Mouse (Mus musculus) lung, embryonic 14.5 days (tissue): ENCODE measurements around the gene Btbd9. TPM values are rescaled to one million over a fixed set of nuclear protein-coding genes. Genes with fewer than 3 reads are reported as not detected.

Source experiments
- ATAC-seq: fragments of 200-750 bp; cut with Nextera tagmentation; 2 replicates; pipeline ENCODE4 v1.8.0; 2017; ENCODE audit warnings: mild to moderate bottlenecking, moderate TSS enrichment, moderate library complexity; ENCODE audit not compliant: insufficient read depth
- DNase-seq: peaks from one replicate; pipeline ENCODE4 v3.0.0-alpha.2; 2015
- H3K27ac ChIP-seq: fragments of 300-500 bp; sonication (generic); 2 replicates; pipeline ENCODE4 v1.5.1; 2014; ENCODE audit warnings: low read depth, mild to moderate bottlenecking, moderate library complexity
- H3K27me3 ChIP-seq: fragments of 300-500 bp; sonication (generic); 2 replicates; pipeline ENCODE4 v1.6.1; 2014; ENCODE audit warnings: low read length, control low read depth; ENCODE audit not compliant: insufficient read depth
- H3K36me3 ChIP-seq: fragments of 300-500 bp; sonication (generic); 2 replicates; pipeline ENCODE4 v1.6.1; 2014; ENCODE audit warnings: control low read depth; ENCODE audit not compliant: insufficient read depth
- H3K4me1 ChIP-seq: fragments of 300-500 bp; sonication (generic); 2 replicates; pipeline ENCODE4 v1.6.1; 2014; ENCODE audit warnings: antibody characterized with exemption, control low read depth; ENCODE audit not compliant: insufficient read depth
- H3K4me2 ChIP-seq: fragments of 300-500 bp; sonication (generic); 2 replicates; pipeline ENCODE4 v1.6.1; 2014; ENCODE audit warnings: mild to moderate bottlenecking
- H3K4me3 ChIP-seq: fragments of 300-500 bp; sonication (generic); 2 replicates; pipeline ENCODE4 v1.5.1; 2014; ENCODE audit warnings: low read depth, low read length
- H3K9ac ChIP-seq: fragments of 300-500 bp; sonication (generic); 2 replicates; pipeline ENCODE4 v1.6.1; 2014
- H3K9me3 ChIP-seq: fragments of 300-500 bp; sonication (generic); 2 replicates; pipeline ENCODE4 v1.6.1; 2016; ENCODE audit warnings: low read depth, low read length, control low read depth
- CTCF ChIP-seq: IDR thresholded peaks from 2 replicates; pipeline ENCODE4 v1.5.1; 2016; ENCODE audit warnings: antibody characterized with exemption, low read depth
- WGBS: fragments of 180-500 bp; shearing (Covaris S2); extraction: QIAGEN DNeasy Blood & Tissue Kit; methylation state at CpG from one replicate; pipeline ENCODE4 v1.1.7; 2014; 5-methylcytosine and 5-hydroxymethylcytosine counted together
- polyA plus RNA-seq: library from polyadenylated mRNA; unstranded; fragments of >200 nt; fragmentation: Nextera tagmentation; extraction: Ambion mirVana; gene quantifications from 2 replicates; pipeline ENCODE4 v1.2.1, GENCODE M21; 2014

Gene Btbd9
- polyA plus RNA-seq, 1 experiment from 2014 or later = 51.8 TPM

DNA sequence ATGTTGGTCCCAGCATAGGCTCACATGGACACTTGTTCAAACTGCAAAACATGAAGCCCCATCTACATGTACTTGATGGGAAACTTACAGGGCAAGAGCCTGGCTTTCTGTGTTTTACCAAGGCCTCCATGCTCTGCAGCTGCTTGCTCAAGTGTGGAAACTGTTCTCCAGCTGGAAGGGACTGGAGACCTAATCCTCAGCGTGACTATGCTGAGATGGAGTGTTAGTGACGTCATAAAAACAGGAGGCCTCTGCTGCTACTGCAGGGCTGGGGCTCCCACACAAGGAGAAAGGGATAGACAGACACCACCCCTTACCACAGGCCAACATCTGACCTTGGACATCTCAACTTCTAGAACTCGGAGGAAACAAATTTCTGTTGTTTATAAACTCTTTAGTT is 5.3 kb downstream of the Btbd9 start:
- no peak for ATAC-seq
- H3K4me2 ChIP-seq = no peak overlapping the region
- H3K36me3 ChIP-seq = no peaks in the 10 kb centered on the region
- H3K9me3 ChIP-seq = no peaks in the 10 kb centered on the region
- no peak overlapping the region for H3K9ac ChIP-seq
- no peak overlapping the region for H3K27ac ChIP-seq
- H3K27me3 ChIP-seq = no peaks in the 10 kb centered on the region
- no peak overlapping the region for H3K4me3 ChIP-seq
- 34% methylated on average over 3 of the region's 3 CpGs for whole genome bisulfite sequencing
- DNase-seq = peak; percentile 59
- H3K4me1 ChIP-seq = peaks cover 16% of the 10 kb centered on the region
- no peak for TF ChIP-seq CTCF

- peaks cover 15% of the 10 kb centered on the region for H3K4me1 ChIP-seq
- H3K27me3 ChIP-seq = no peaks in the 10 kb centered on the region
- WGBS = 39% methylated on average over 8 of the region's 8 CpGs
- H3K4me2 ChIP-seq = no peak overlapping the region
- H3K36me3 ChIP-seq = no peaks in the 10 kb centered on the region
- H3K4me3 ChIP-seq = no peak overlapping the region
- ATAC-seq (no peak), DNase-seq (peak; percentile 42)
- H3K9ac ChIP-seq = no peak overlapping the region
- no peak for TF ChIP-seq CTCF
- H3K9me3 ChIP-seq = no peaks in the 10 kb centered on the region
- no peak overlapping the region for H3K27ac ChIP-seq
These were observed 6.1 kb downstream of the Btbd9 start for GRCm38 (mm10) chr17:30570173-30570572.

DNA sequence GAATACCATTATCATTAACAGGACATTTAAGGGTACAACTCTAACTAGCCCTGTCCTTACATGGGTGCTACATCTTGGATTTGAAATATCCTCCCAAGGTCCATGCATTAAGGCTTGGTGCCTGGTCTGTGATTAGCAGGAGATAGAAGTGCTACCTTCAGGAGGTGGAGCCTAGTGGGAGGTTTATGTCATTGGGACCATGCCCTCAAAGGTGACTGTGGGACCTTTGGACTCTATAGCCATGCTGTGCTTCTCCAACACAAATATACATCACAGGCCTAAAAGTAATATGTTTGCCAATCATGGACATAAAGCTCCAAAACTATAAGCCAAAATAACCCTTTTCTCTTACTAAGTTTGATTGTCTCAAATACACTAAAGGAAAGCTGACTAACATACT is 7.8 kb downstream of the Btbd9 start:
- no peak overlapping the region for H3K9ac ChIP-seq
- no peaks in the 10 kb centered on the region for H3K36me3 ChIP-seq
- no peak overlapping the region for H3K4me2 ChIP-seq
- DNase-seq (no peak), ATAC-seq (no peak)
- H3K9me3 ChIP-seq = no peaks in the 10 kb centered on the region
- no peak overlapping the region for H3K27ac ChIP-seq
- no peak overlapping the region for H3K4me3 ChIP-seq
- H3K27me3 ChIP-seq = no peaks in the 10 kb centered on the region
- TF ChIP-seq CTCF = no peak
- H3K4me1 ChIP-seq = peaks cover 10% of the 10 kb centered on the region; the same call in 1 of the 2 replicates

GRCm38 (mm10) chr17:30564971-30565370 is 11.3 kb downstream of the Btbd9 start:
- no peak for ATAC-seq
- 84% methylated on average over 7 of the region's 7 CpGs for WGBS
- no peak for DNase-seq
- H3K9me3 ChIP-seq = no peaks in the 10 kb centered on the region
- no peak for TF ChIP-seq CTCF
- no peak overlapping the region for H3K4me2 ChIP-seq
- H3K4me3 ChIP-seq = no peak overlapping the region
- no peaks in the 10 kb centered on the region for H3K36me3 ChIP-seq
- H3K27me3 ChIP-seq = no peaks in the 10 kb centered on the region
- H3K9ac ChIP-seq = no peak overlapping the region
- no peak overlapping the region for H3K27ac ChIP-seq
- peaks cover under 1% of the 10 kb centered on the region; the same call in 1 of the 2 replicates for H3K4me1 ChIP-seq

GRCm38 (mm10) chr17:30564407-30564806 is 11.9 kb downstream of the Btbd9 start:
- Histone ChIP-seq H3K4me3 (no peak overlapping the region), H3K4me2 (no peak overlapping the region), H3K27me3 (no peaks in the 10 kb centered on the region), H3K36me3 (no peaks in the 10 kb centered on the region), H3K9me3 (no peaks in the 10 kb centered on the region), H3K27ac (no peak overlapping the region), H3K4me1 (no peaks in the 10 kb centered on the region), H3K9ac (no peak overlapping the region)
- no peak for DNase-seq
- 77% methylated on average over 3 of the region's 3 CpGs for WGBS
- no peak for TF ChIP-seq CTCF
- no peak for ATAC-seq

DNA sequence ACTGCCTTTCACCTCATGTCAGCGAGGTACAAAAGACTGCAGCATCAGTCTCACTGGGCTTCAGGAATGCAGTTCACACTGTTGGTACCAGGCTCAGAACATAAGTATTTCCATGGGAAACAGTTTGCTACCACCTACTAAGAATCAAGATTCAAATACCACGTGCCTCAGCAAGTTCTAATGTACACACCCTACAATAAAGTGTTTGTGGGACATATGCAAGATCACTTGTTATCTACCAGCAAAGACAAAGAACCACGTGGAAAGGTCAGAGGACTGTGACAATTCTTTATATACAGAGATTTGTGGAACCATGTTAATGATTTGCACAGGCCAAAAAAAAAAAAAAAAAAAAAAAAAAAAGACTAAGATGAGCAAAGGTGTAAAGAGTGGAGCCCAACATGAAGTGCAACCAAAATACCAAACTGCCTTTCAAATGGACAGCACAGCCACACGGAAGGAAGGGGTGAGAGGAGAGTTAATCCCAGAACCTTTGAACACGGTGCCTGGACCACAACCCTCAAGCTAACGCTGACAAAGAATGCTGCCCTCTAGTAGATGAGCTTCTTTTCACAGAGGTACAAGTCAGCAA is 12.7 kb downstream of the Btbd9 start:
- no peak for ATAC-seq
- no peaks in the 10 kb centered on the region for H3K4me1 ChIP-seq
- no peaks in the 10 kb centered on the region for H3K36me3 ChIP-seq
- H3K4me3 ChIP-seq = no peak overlapping the region
- no peak for TF ChIP-seq CTCF
- no peak overlapping the region for H3K4me2 ChIP-seq
- DNase-seq = no peak
- WGBS = 63% methylated on average over 6 of the region's 6 CpGs
- no peaks in the 10 kb centered on the region for H3K9me3 ChIP-seq
- no peak overlapping the region for H3K27ac ChIP-seq
- H3K27me3 ChIP-seq = no peaks in the 10 kb centered on the region
- no peak overlapping the region for H3K9ac ChIP-seq

GRCm38 (mm10) chr17:30562770-30563169 is 13.5 kb downstream of the Btbd9 start:
- no peak overlapping the region for H3K9ac ChIP-seq
- ATAC-seq (no peak), DNase-seq (no peak)
- no peak for TF ChIP-seq CTCF
- 83% methylated on average over 2 of the region's 2 CpGs for WGBS
- H3K27me3 ChIP-seq = no peaks in the 10 kb centered on the region
- H3K9me3 ChIP-seq = no peaks in the 10 kb centered on the region
- H3K4me3 ChIP-seq = no peak overlapping the region
- H3K36me3 ChIP-seq = no peaks in the 10 kb centered on the region
- H3K4me2 ChIP-seq = no peak overlapping the region
- no peak overlapping the region for H3K27ac ChIP-seq
- H3K4me1 ChIP-seq = no peaks in the 10 kb centered on the region

DNA sequence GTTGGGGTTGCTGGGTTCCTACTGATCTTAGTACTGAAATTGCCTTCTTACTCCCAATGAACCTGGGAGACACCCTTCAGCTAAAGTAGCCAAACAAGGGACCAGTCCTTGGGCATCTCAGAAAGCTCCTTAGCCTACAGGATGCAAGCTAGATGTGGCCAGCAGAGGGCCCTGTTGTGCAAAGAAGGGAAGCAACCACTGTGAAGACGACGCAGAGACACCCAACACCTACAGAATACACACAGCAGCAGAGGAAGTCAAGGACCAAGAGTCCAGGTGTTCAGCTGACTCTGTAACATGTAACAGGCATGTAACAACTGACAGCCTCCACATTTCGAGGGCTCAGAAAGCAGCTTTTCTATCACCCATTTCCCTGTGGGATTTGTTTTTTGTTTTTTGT is 16.8 kb downstream of the Btbd9 start:
- 48% methylated on average over 3 of the region's 3 CpGs for WGBS
- Histone ChIP-seq H3K4me1 (no peaks in the 10 kb centered on the region), H3K4me3 (no peak overlapping the region), H3K4me2 (no peak overlapping the region), H3K27me3 (no peaks in the 10 kb centered on the region), H3K27ac (no peak overlapping the region), H3K9ac (no peak overlapping the region), H3K36me3 (no peaks in the 10 kb centered on the region), H3K9me3 (no peaks in the 10 kb centered on the region)
- ATAC-seq (no peak), DNase-seq (peak; percentile 73)
- peak; percentile 71 for TF ChIP-seq CTCF
